Mouse (Mus musculus): Measurements from ENCODE around the gene Asb12.
A peak's percentile ranks its signal among the peaks of the same experiment; 100 is the strongest.
"Not testable (repeated sequence)": the region's sequence is repeated elsewhere in the genome, so short reads cannot be mapped to it uniquely, and the experiment has no call there.

Gene Asb12

GRCm38 (mm10) chrX:95557887-95558286, at the start of gene Asb12, which contains the start of gene Pfn5:
Gene Asb12, minus strand, starts transcription at chrX:95557987.
Gene Pfn5, plus strand, starts transcription at chrX:95558104.
- no peak for DNase-seq (ENCODE audit: low spot score in 2 of 2)

- no peak for DNase-seq (ENCODE audit: low spot score in 2 of 2)
Observed at GRCm38 (mm10) chrX:95600609-95601008, 42.8 kb upstream of the Asb12 start.

GRCm38 (mm10) chrX:95554321-95554720, 3.5 kb downstream of the Asb12 start:
- DNase-seq (ENCODE audit: low spot score in 2 of 2), result no peak

- DNase-seq (ENCODE audit: low spot score in 2 of 2), result not testable (repeated sequence)
Observed at GRCm38 (mm10) chrX:95535493-95535892, 22.3 kb downstream of the Asb12 start.

- DNase-seq (ENCODE audit: low spot score in 2 of 2), result no peak
Observed at GRCm38 (mm10) chrX:95525166-95525565, 32.6 kb downstream of the Asb12 start.

GRCm38 (mm10) chrX:95523883-95524282, 33.9 kb downstream of the Asb12 start:
- no peak for DNase-seq (ENCODE audit: low spot score in 2 of 2)

GRCm38 (mm10) chrX:95457166-95457565, 100.6 kb downstream of the Asb12 start:
- DNase-seq (ENCODE audit: low spot score in 2 of 2), result no peak

GRCm38 (mm10) chrX:95445866-95446265, 111.9 kb downstream of the Asb12 start:
- no peak for DNase-seq (ENCODE audit: low spot score in 2 of 2)

- no peak for DNase-seq (ENCODE audit: low spot score in 2 of 2)
Observed at GRCm38 (mm10) chrX:95445141-95445540, 112.6 kb downstream of the Asb12 start.

GRCm38 (mm10) chrX:95444776-95445111, 113.0 kb downstream of the Asb12 start, which contains the start of gene Amer1:
Gene Amer1, minus strand, starts transcription at chrX:95444872.
- peak; percentile 84 to 89 for DNase-seq (ENCODE audit: low spot score in 2 of 2)

- DNase-seq (ENCODE audit: low spot score in 2 of 2), result peak; percentile 24 to 28
Observed at GRCm38 (mm10) chrX:95443898-95444775, 113.7 kb downstream of the Asb12 start.

- DNase-seq (ENCODE audit: low spot score in 2 of 2), result no peak
Observed at GRCm38 (mm10) chrX:95443390-95443789, 114.4 kb downstream of the Asb12 start.

GRCm38 (mm10) chrX:95442261-95442660, 115.5 kb downstream of the Asb12 start:
- DNase-seq (ENCODE audit: low spot score in 2 of 2), result no peak

GRCm38 (mm10) chrX:95441290-95441689, 116.5 kb downstream of the Asb12 start:
- DNase-seq (ENCODE audit: low spot score in 2 of 2), result no peak

- no peak for DNase-seq (ENCODE audit: low spot score in 2 of 2)
Observed at GRCm38 (mm10) chrX:95438491-95438890, 119.3 kb downstream of the Asb12 start.

GRCm38 (mm10) chrX:95437236-95437635, 120.6 kb downstream of the Asb12 start:
- DNase-seq (ENCODE audit: low spot score in 2 of 2), result no peak

Data from spleen, postnatal 36 days (tissue).